Mouse (Mus musculus) cerebellum, adult 2 months (tissue): ENCODE results near the gene Kctd21. TPM values are rescaled to one million over a fixed set of nuclear protein-coding genes. Genes with fewer than 3 reads are reported as not detected.

Experiments used
- DNase-seq, 2 experiments: peaks; one replicate each; pipeline ENCODE4 v3.0.0; 2021
- H3K27ac ChIP-seq: fragments of 200-500 bp; 2 replicates; pipeline ENCODE4 v1.5.1; 2012; ENCODE audit warnings: low read length, control low read depth, inconsistent platforms; ENCODE audit not compliant: insufficient read depth
- H3K27me3 ChIP-seq: fragments of 200-500 bp; 2 replicates; pipeline ENCODE4 v1.6.1; 2012; ENCODE audit warnings: inconsistent platforms, mild to moderate bottlenecking, low read length, moderate library complexity; ENCODE audit not compliant: control insufficient read depth, insufficient read depth
- H3K4me1 ChIP-seq: fragments of 200-500 bp; 2 replicates; pipeline ENCODE4 v1.6.1; 2011; ENCODE audit warnings: low read length; ENCODE audit not compliant: control insufficient read depth, insufficient read depth
- H3K4me3 ChIP-seq: fragments of 200-500 bp; replicated peaks from 2 replicates; pipeline ENCODE3; 2011; ENCODE audit warnings: mild to moderate bottlenecking, low read depth, low read length, control low read depth; ENCODE audit not compliant: insufficient read depth
- CTCF ChIP-seq: fragments of 200-500 bp; IDR thresholded peaks from 2 replicates; pipeline ENCODE4 v1.5.1; 2011; ENCODE audit warnings: low read depth, mild to moderate bottlenecking, control low read depth, low read length, moderate library complexity, borderline replicate concordance; ENCODE audit not compliant: insufficient read depth
- POLR2A ChIP-seq: fragments of 200-500 bp; IDR thresholded peaks from 2 replicates; pipeline ENCODE4 v1.6.1; 2011; ENCODE audit warnings: low read length, control low read depth, borderline replicate concordance; ENCODE audit not compliant: insufficient read depth
- WGBS: fragments of 180-500 bp; shearing (Covaris S2); methylation state at CpG from one replicate; pipeline ENCODE4 v1.1.7; 2018; 5-methylcytosine and 5-hydroxymethylcytosine counted together
- polyA plus RNA-seq: library from polyadenylated mRNA; depleted of rRNA; stranded (reverse); fragments of >200 nt; gene quantifications from 2 replicates; pipeline ENCODE4 v1.2.3, GENCODE M21; 2012

Kctd21 gene
- polyA plus RNA-seq, 1 experiment, result 18.4 TPM

GRCm38 (mm10) chr7:97338593-97338992, 6.5 kb downstream of the Kctd21 start:
- WGBS, result 92% methylated on average over 4 of the region's 4 CpGs
- TF ChIP-seq POLR2A (no peak), CTCF (no peak)
- H3K4me1 ChIP-seq, result peaks cover 17% of the 10 kb centered on the region
- H3K27me3 ChIP-seq, result no peaks in the 10 kb centered on the region
- H3K27ac ChIP-seq, result no peak overlapping the region
- DNase-seq, result no peak
- no peak overlapping the region for H3K4me3 ChIP-seq

DNA sequence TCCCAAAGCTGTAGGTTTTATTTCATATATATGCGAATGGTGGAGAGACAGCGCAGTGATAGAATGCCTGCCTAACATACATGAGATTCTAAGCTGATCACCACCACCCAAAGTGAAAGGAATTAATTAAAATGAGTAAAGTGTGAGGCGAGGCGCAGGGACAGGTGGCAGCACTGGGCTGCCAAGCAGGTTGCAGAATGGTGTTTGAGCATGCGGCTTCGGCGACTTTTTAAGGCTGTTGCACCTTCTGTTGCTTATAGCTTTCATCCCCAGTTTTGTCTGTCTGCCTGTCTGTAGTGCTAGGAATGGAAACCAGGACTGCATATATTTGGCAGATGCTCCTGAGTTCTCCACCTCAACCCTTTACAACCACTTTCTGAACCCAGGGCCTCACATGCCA, 7.5 kb downstream of the Kctd21 start:
- WGBS, result 39% methylated on average over 7 of the region's 7 CpGs
- DNase-seq, result peak in 1 of 2 experiments; percentile 49
- no peak overlapping the region for H3K4me3 ChIP-seq
- no peak for TF ChIP-seq POLR2A
- peak; percentile 55; the same call in 1 of the 2 replicates for TF ChIP-seq CTCF
- H3K27ac ChIP-seq, result no peak overlapping the region
- H3K27me3 ChIP-seq, result no peaks in the 10 kb centered on the region
- peaks cover 16% of the 10 kb centered on the region; the same call in 1 of the 2 replicates for H3K4me1 ChIP-seq

DNA sequence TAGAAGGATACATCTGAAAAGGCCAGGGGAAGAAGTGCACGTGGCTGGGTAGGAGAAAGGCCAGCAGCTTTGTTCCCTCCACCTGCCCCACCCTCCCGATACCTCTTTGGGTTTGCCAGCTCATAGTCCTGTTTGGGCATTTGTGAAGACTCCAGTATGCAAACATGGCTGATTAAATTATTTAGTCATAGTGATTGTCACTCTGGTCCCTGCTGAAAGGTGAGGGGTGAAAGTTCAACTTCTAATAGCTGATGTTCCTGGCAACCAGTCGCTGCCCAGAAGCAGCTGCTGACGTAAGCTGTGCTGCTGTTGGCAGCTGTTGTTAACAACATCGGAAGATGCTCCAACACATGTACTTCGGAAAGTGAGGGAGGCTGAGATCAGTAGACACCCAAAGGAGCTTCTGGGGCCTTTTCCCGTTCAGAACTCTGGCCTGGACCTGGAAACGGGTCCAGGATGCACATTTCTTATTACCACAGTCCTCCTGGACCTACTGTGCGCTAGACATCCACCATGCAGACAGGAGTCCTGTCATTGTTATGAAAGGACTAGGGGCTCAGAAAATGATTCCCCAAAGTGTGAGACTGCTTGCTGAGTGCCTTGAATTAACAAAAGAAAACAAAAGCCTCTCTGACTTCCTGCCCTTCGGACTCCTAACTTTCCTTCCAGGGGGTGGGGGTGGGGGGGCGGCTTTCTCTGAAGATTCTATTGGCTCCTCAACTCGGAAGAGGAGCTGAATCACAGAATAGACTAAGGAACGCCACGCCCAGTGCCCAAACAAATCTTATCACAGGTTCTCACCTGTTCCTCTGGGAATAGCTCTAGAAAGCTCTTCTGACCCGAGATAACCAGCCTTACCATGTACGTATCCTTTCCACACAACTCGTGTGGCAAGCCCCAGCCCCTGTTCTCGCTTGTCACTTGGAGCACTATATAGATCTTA, 9.1 kb downstream of the Kctd21 start:
- Histone ChIP-seq H3K4me1 (peaks cover 30% of the 10 kb centered on the region), H3K4me3 (no peak overlapping the region), H3K27ac (no peak overlapping the region), H3K27me3 (no peaks in the 10 kb centered on the region)
- 79% methylated on average over 18 of the region's 18 CpGs for WGBS
- TF ChIP-seq POLR2A, result no peak
- TF ChIP-seq CTCF, result no peak
- peak in 1 of 2 experiments; percentile 1 for DNase-seq

DNA sequence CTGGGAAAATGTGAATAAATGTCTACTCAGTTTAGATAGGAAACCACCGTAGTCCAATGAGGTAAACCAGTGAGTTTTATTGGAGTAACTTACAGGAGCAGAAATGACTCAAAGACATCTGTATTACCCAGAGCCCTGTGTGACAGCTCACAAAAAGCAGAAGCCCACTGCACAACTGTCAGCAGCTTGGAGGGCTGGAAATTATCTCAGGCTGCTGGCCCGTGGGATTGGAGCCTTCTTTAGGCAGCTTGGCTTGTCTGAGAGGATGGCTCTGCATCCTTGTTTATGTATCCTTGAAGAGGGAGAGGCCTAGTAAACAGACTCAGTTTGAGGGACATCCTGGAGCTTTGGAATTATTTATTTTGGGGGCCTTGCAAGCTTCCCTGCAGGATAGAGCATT, 10.8 kb downstream of the Kctd21 start:
- Histone ChIP-seq H3K27ac (no peak overlapping the region), H3K4me3 (no peak overlapping the region), H3K4me1 (peaks cover 30% of the 10 kb centered on the region), H3K27me3 (no peaks in the 10 kb centered on the region)
- DNase-seq, result peak in 1 of 2 experiments; percentile 3
- 70% methylated on average over 2 of the region's 2 CpGs for WGBS
- TF ChIP-seq POLR2A, result no peak
- no peak for TF ChIP-seq CTCF

- no peak overlapping the region for H3K27ac ChIP-seq
- DNase-seq, result no peak
- TF ChIP-seq POLR2A, result no peak
- no peak for TF ChIP-seq CTCF
Measured at GRCm38 (mm10) chr7:97344655-97345054, 12.5 kb downstream of the Kctd21 start.

GRCm38 (mm10) chr7:97345229-97345871, 13.2 kb downstream of the Kctd21 start:
- 7% methylated on average over 10 of the region's 10 CpGs for WGBS
- Histone ChIP-seq H3K27ac (no peak overlapping the region), H3K4me1 (peaks cover 24% of the 10 kb centered on the region), H3K4me3 (no peak overlapping the region), H3K27me3 (no peaks in the 10 kb centered on the region)
- peak; percentile 59 to 74 for DNase-seq
- TF ChIP-seq CTCF (no peak), POLR2A (no peak)

More at GRCm38 (mm10) chr7:97344655-97345054, 12.5 kb downstream of the Kctd21 start:
- H3K4me3 ChIP-seq, result no peak overlapping the region
- H3K27me3 ChIP-seq, result no peaks in the 10 kb centered on the region
- peaks cover 24% of the 10 kb centered on the region for H3K4me1 ChIP-seq
- 79% methylated on average over 2 of the region's 2 CpGs for WGBS

DNA sequence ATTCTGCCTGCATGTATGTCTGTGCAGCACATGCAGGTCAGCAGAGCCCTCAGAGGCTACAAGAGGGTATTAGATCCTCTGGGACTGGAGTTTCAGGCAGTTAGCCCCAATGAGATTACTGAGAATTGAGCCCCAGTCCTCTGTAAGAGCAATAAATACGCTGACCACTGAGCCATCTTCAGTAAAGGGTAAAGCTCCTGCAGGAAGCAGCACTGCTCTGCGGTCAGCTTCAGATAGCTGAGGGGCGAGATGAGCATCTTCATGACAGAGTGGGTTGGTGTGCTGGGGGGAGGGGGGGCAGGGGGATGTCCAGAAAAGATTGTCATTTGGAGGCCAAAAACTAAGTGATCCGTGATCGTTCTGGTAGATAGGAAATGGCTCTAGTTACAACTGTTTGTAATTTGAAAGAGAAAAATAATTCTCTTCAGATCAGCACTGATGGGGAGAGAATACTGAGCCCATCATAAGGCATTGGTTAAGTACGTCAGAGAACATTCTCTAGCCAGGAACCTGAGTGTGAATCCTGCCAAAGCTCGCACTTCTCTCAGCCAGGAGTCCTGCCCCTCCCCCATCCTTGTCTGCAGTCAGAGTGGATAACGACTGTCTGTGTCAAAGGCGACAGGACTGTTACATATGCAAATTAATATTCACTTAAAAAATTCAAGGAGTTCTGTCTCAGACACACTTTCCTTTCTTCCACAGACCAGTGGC, 14.1 kb downstream of the Kctd21 start:
- WGBS, result 53% methylated on average over 9 of the region's 9 CpGs
- Histone ChIP-seq H3K4me3 (no peak overlapping the region), H3K27ac (no peak overlapping the region), H3K4me1 (peaks cover 24% of the 10 kb centered on the region), H3K27me3 (no peaks in the 10 kb centered on the region)
- DNase-seq, result peak in 1 of 2 experiments; percentile 9
- TF ChIP-seq POLR2A (no peak), CTCF (no peak)
